Mouse (Mus musculus) midbrain, embryonic 16.5 days (tissue): ENCODE measurements around the gene Zfp385a. TPM values are rescaled to one million over a fixed set of nuclear protein-coding genes. Genes with fewer than 3 reads are reported as not detected.

ENCODE experiments used
- ATAC-seq: fragments of 200-750 bp; cut with Nextera tagmentation; 2 replicates; pipeline ENCODE4 v1.8.0; 2017; ENCODE audit warnings: moderate TSS enrichment
- H3K27ac ChIP-seq: fragments of 300-500 bp; sonication (generic); 2 replicates; pipeline ENCODE4 v1.5.1; 2014; ENCODE audit warnings: mild to moderate bottlenecking, low read length, mixed read lengths
- H3K27me3 ChIP-seq: fragments of 300-500 bp; sonication (generic); 2 replicates; pipeline ENCODE4 v1.6.1; 2014; ENCODE audit warnings: low read depth, low read length, mixed read lengths; ENCODE audit not compliant: control insufficient read depth, insufficient read depth
- H3K36me3 ChIP-seq: fragments of 300-500 bp; sonication (generic); 2 replicates; pipeline ENCODE4 v1.6.1; 2014; ENCODE audit warnings: mild to moderate bottlenecking, low read length, moderate library complexity, mixed read lengths; ENCODE audit not compliant: control insufficient read depth, insufficient read depth
- H3K4me1 ChIP-seq: fragments of 300-500 bp; sonication (generic); 2 replicates; pipeline ENCODE4 v1.6.1; 2014; ENCODE audit warnings: mild to moderate bottlenecking, low read length, mixed read lengths; ENCODE audit not compliant: control insufficient read depth, insufficient read depth
- H3K4me2 ChIP-seq: fragments of 300-500 bp; sonication (generic); 2 replicates; pipeline ENCODE4 v1.6.1; 2014; ENCODE audit warnings: mild to moderate bottlenecking, low read length, mixed read lengths
- H3K4me3 ChIP-seq: fragments of 300-500 bp; sonication (generic); 2 replicates; pipeline ENCODE4 v1.5.1; 2014; ENCODE audit warnings: low read depth, mild to moderate bottlenecking, low read length, moderate library complexity, mixed read lengths
- H3K9ac ChIP-seq: fragments of 300-500 bp; sonication (generic); 2 replicates; pipeline ENCODE4 v1.6.1; 2014; ENCODE audit warnings: low read depth, low read length, mixed read lengths
- H3K9me3 ChIP-seq: fragments of 300-500 bp; sonication (generic); replicated peaks from 2 replicates; pipeline ENCODE4 v1.6.1; 2014; ENCODE audit warnings: mild to moderate bottlenecking, low read length, mixed read lengths; ENCODE audit not compliant: control insufficient read depth, poor library complexity, severe bottlenecking
- WGBS: fragments of 180-500 bp; shearing (Covaris S2); extraction: QIAGEN DNeasy Blood & Tissue Kit; methylation state at CpG from one replicate; pipeline ENCODE4 v1.1.7; 2014; 5-methylcytosine and 5-hydroxymethylcytosine counted together
- microRNA counts: library from miRNA; unstranded; fragments of <30 nt; microRNA quantifications from one replicate; lab custom pipeline; 2016
- microRNA-seq: library from miRNA; unstranded; fragments of <30 nt; microRNA quantifications from one replicate; pipeline ENCODE4, GENCODE M21; 2017
- polyA plus RNA-seq: library from polyadenylated mRNA; unstranded; fragments of >200 nt; fragmentation: Nextera tagmentation; extraction: Ambion mirVana; gene quantifications from 2 replicates; pipeline ENCODE4 v1.2.1, GENCODE M21; 2015

The Zfp385a gene
- polyA plus RNA-seq, 1 experiment from 2014 or later: 22.7 TPM

DNA sequence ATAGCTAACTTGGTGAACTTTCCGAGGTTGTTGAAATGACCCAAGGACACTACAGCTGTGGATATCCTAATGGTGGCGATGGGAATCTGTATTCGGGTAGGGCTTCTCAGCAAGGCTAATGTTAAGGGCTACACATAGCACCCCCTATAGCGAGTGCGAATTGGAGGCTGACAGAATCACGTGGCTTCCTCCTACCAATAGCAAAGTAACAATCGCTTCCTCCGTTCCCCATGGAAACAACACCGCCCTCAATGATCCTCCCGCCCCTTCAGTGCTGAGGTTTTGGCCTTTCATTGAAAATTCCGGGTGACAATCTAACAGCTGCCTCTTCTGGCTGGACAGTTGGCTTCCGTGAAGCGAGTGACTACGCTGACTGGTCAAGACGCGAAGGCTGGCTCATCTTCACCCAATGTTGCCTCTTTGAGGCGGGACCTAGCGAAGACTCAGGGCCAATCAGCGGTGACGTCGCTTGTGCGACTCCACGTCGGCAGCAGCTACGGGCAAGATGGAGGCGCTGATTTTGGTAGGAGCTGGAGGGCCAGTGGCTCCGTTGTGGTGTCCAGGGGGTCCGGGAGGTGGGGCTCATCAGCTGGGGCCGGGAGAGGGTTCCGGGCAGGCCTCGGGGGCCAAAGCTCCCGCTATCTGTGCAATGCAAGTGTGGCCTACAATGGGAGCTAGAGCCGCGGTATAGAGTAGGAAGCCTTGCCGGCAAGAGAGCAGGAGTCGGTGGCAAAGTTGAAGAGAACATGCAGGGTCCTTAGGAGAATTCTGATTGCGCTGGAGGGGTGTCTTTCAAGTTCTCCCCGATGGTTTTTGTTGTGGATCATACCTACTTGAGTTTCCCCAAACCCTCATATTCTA, 67.2 kb downstream of the Zfp385a start, which contains the start of gene Copz1:
Copz1 (plus strand) TSS at position 296 of the 861 bp plus-strand sequence.
- peak; percentile 100 for ATAC-seq
- H3K9me3 ChIP-seq: no peaks in the 10 kb centered on the region
- peaks cover 15% of the 10 kb centered on the region for H3K4me1 ChIP-seq
- H3K4me3 ChIP-seq: peak within 1 kb of the TSS; percentile 73
- no peaks in the 10 kb centered on the region for H3K36me3 ChIP-seq
- no peaks in the 10 kb centered on the region for H3K27me3 ChIP-seq
- H3K4me2 ChIP-seq: peak within 1 kb of the TSS; percentile 79
- peak within 1 kb of the TSS; percentile 79 for H3K9ac ChIP-seq
- H3K27ac ChIP-seq: peak within 1 kb of the TSS; percentile 80
- 0% methylated on average over 38 of the region's 38 CpGs for WGBS

DNA sequence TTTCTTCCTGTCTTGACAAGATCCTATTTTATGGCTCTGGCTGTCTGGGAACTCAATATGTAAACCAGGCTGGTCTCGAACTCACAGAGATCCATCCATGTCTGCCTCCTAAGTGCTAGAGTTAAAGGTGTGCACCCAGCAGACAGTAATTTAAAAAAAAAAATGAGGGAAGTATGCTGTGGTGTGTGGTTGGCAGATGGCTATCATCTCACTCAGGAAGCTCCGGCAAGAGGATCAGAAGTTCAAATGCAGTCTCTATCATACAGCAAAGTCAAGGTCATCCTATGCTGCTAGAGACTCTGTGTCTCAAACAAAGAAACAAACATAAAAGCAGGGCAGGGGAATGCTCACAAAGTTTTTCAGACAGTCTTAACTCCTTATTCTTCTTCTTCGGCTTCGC, 71.0 kb downstream of the Zfp385a start:
- Histone ChIP-seq H3K36me3 (no peaks in the 10 kb centered on the region), H3K4me1 (peaks cover 6% of the 10 kb centered on the region), H3K4me3 (no peak overlapping the region), H3K4me2 (no peak overlapping the region), H3K27ac (no peak overlapping the region), H3K9ac (no peak overlapping the region), H3K27me3 (no peaks in the 10 kb centered on the region), H3K9me3 (no peaks in the 10 kb centered on the region)
- WGBS: 83% methylated on average over 4 of the region's 4 CpGs
- ATAC-seq: no peak

DNA sequence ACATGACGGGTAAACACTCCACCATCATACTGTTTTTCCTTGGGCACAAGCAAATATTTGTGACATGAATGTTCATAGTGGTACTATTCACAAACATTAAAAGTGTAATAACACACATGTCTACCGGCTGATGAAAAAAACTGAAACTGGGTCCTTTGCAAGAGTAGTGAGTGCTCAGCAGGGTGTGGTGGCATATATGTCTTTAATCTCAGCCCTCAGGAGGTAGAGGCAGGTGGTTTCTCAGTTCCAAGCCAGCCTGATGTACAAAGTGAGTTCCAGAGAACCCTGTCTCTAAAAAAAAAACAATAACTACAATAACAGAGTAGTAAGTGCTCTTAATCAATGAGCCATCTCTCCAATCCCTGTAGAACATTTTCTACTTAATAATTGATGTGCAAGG, 75.1 kb downstream of the Zfp385a start:
- 94% methylated on average over 2 of the region's 2 CpGs for WGBS
- H3K27ac ChIP-seq: no peak overlapping the region
- H3K4me1 ChIP-seq: no peaks in the 10 kb centered on the region
- H3K36me3 ChIP-seq: no peaks in the 10 kb centered on the region
- no peaks in the 10 kb centered on the region for H3K9me3 ChIP-seq
- no peaks in the 10 kb centered on the region for H3K27me3 ChIP-seq
- ATAC-seq: no peak
- H3K4me2 ChIP-seq: no peak overlapping the region
- H3K4me3 ChIP-seq: no peak overlapping the region
- H3K9ac ChIP-seq: no peak overlapping the region

MicroRNAs within 50 kb of the gene (microRNA counts, 519-probe panel; counts per million panel counts)
- 2,744 counts per million, percentile 82 among the panel's probes with 10 or more counts for microRNA mmu-miR-148b (lab: Ali Mortazavi, UCI)

Small RNAs within 50 kb of the gene (microRNA-seq; reads per million reads assigned to microRNA genes)
- gene Mir148b: 242 reads per million, percentile 63 among the genes with 10 or more reads in this experiment
- not detected for gene Mir6963

Other genes starting within 250 kb of the Zfp385a start
- 24.3 and 25.5 TPM in 2 replicates for gene Smug1, start 173.0 kb downstream of the Zfp385a start, polyA plus RNA-seq
- 139 and 151 TPM in 2 replicates for gene Cbx5, start 100.3 kb downstream of the Zfp385a start, polyA plus RNA-seq
- gene Hnrnpa1, start 99.7 kb downstream of the Zfp385a start, polyA plus RNA-seq: 630 and 680 TPM in 2 replicates
- gene Nfe2, start 81.7 kb downstream of the Zfp385a start, polyA plus RNA-seq: 0.52 and 0.68 TPM in 2 replicates
- 200 and 205 TPM in 2 replicates for gene Copz1, start 67.4 kb downstream of the Zfp385a start, polyA plus RNA-seq
- 0.40 and 0.64 TPM in 2 replicates for gene Gpr84, start 29.5 kb downstream of the Zfp385a start, polyA plus RNA-seq
- gene Itga5, start 26.7 kb upstream of the Zfp385a start, polyA plus RNA-seq: 5.8 and 7.4 TPM in 2 replicates
- gene Gtsf1, start 90.4 kb upstream of the Zfp385a start, polyA plus RNA-seq: 0.32 TPM in 1 of 2 replicates, not detected in the other
- gene Gtsf2, start 108.4 kb upstream of the Zfp385a start, polyA plus RNA-seq: not detected in 2 replicates
- gene Nckap1l, start 113.7 kb upstream of the Zfp385a start, polyA plus RNA-seq: 1.5 and 1.6 TPM in 2 replicates
- 77.7 and 91.9 TPM in 2 replicates for gene Pde1b, start 162.9 kb upstream of the Zfp385a start, polyA plus RNA-seq
- gene Ppp1r1a, start 197.9 kb upstream of the Zfp385a start, polyA plus RNA-seq: 147 and 160 TPM in 2 replicates
- not detected in 2 replicates for gene Glycam1, start 225.0 kb upstream of the Zfp385a start, polyA plus RNA-seq